Mouse (Mus musculus) neural tube, embryonic 12.5 days (tissue): ENCODE measurements at regions not wholly inside any gene's neighbourhood (a gene's known extent, or its start where the extent isn't known, plus 50 kb on each side); places are given as distances from the start of the nearest gene placed in this dataset.

Experiments
- ATAC-seq: fragments of 200-750 bp; cut with Nextera tagmentation; 2 replicates; pipeline ENCODE4 v1.8.0; 2017; ENCODE audit warnings: low read depth, mild to moderate bottlenecking, moderate TSS enrichment, moderate library complexity; ENCODE audit not compliant: low FRiP score
- H3K27ac ChIP-seq: fragments of 300-500 bp; sonication (generic); 2 replicates; pipeline ENCODE4 v1.5.1; 2016
- H3K27me3 ChIP-seq: fragments of 300-500 bp; sonication (generic); replicated peaks from 2 replicates; pipeline ENCODE4 v1.6.1; 2016; ENCODE audit warnings: mild to moderate bottlenecking
- H3K36me3 ChIP-seq: fragments of 300-500 bp; sonication (generic); 2 replicates; pipeline ENCODE4 v1.6.1; 2016; ENCODE audit warnings: mild to moderate bottlenecking
- H3K4me1 ChIP-seq: fragments of 300-500 bp; sonication (generic); 2 replicates; pipeline ENCODE4 v1.6.1; 2016
- H3K4me2 ChIP-seq: fragments of 300-500 bp; sonication (generic); replicated peaks from 2 replicates; pipeline ENCODE4 v1.6.1; 2016; ENCODE audit warnings: mild to moderate bottlenecking
- H3K4me3 ChIP-seq: fragments of 300-500 bp; sonication (generic); 2 replicates; pipeline ENCODE4 v1.5.1; 2016
- H3K9ac ChIP-seq: fragments of 300-500 bp; sonication (generic); 2 replicates; pipeline ENCODE4 v1.6.1; 2016; ENCODE audit warnings: mild to moderate bottlenecking
- H3K9me3 ChIP-seq: fragments of 300-500 bp; sonication (generic); 2 replicates; pipeline ENCODE4 v1.6.1; 2016; ENCODE audit warnings: mild to moderate bottlenecking
- WGBS: fragments of 180-500 bp; shearing (Covaris S2); methylation state at CpG from one replicate; pipeline ENCODE4 v1.1.7; 2016; 5-methylcytosine and 5-hydroxymethylcytosine counted together

- no peak overlapping the region for H3K9ac ChIP-seq
- H3K9me3 ChIP-seq = no peaks in the 10 kb centered on the region
- no peak overlapping the region for H3K4me3 ChIP-seq
- 86% methylated on average over 6 of the region's 6 CpGs for WGBS
- no peaks in the 10 kb centered on the region for H3K4me1 ChIP-seq
- ATAC-seq = no peak
- H3K36me3 ChIP-seq = no peaks in the 10 kb centered on the region
- H3K27ac ChIP-seq = no peak overlapping the region
- no peak overlapping the region for H3K4me2 ChIP-seq
- no peaks in the 10 kb centered on the region for H3K27me3 ChIP-seq
These were observed 311.7 kb downstream of the Tmem132b start for GRCm38 (mm10) chr5:125843259-125843658.

- no peak for ATAC-seq
- no peak overlapping the region for H3K27ac ChIP-seq
- 91% methylated on average over 7 of the region's 7 CpGs for WGBS
- no peaks in the 10 kb centered on the region for H3K36me3 ChIP-seq
- no peaks in the 10 kb centered on the region for H3K9me3 ChIP-seq
- H3K4me3 ChIP-seq = no peak overlapping the region
- H3K4me1 ChIP-seq = no peaks in the 10 kb centered on the region
- no peaks in the 10 kb centered on the region for H3K27me3 ChIP-seq
- H3K4me2 ChIP-seq = no peak overlapping the region
- H3K9ac ChIP-seq = no peak overlapping the region
These were observed 318.1 kb downstream of the Tmem132b start for GRCm38 (mm10) chr5:125849722-125850121.

- H3K4me1 ChIP-seq = no peaks in the 10 kb centered on the region
- H3K4me2 ChIP-seq = no peak overlapping the region
- no peaks in the 10 kb centered on the region for H3K27me3 ChIP-seq
- no peak overlapping the region for H3K9ac ChIP-seq
- H3K36me3 ChIP-seq = no peaks in the 10 kb centered on the region
- no peaks in the 10 kb centered on the region; the same call in 1 of the 2 replicates for H3K9me3 ChIP-seq
- ATAC-seq = no peak
- 86% methylated on average over 9 of the region's 9 CpGs for WGBS
- no peak overlapping the region for H3K4me3 ChIP-seq
- H3K27ac ChIP-seq = no peak overlapping the region
These were observed 344.7 kb downstream of the Tmem132b start for GRCm38 (mm10) chr5:125876296-125876695.

GRCm38 (mm10) chr5:125888840-125889239, 357.3 kb downstream of the Tmem132b start:
- no peaks in the 10 kb centered on the region for H3K36me3 ChIP-seq
- WGBS = 87% methylated on average over 2 of the region's 2 CpGs
- H3K4me2 ChIP-seq = no peak overlapping the region
- H3K27ac ChIP-seq = no peak overlapping the region
- no peaks in the 10 kb centered on the region for H3K9me3 ChIP-seq
- H3K4me1 ChIP-seq = no peaks in the 10 kb centered on the region
- H3K9ac ChIP-seq = no peak overlapping the region
- no peak for ATAC-seq
- no peak overlapping the region for H3K4me3 ChIP-seq
- no peaks in the 10 kb centered on the region for H3K27me3 ChIP-seq

- 93% methylated on average over 6 of the region's 6 CpGs for WGBS
- Histone ChIP-seq H3K9me3 (no peaks in the 10 kb centered on the region), H3K27ac (no peak overlapping the region), H3K36me3 (no peaks in the 10 kb centered on the region), H3K4me3 (no peak overlapping the region), H3K4me2 (no peak overlapping the region), H3K4me1 (no peaks in the 10 kb centered on the region), H3K9ac (no peak overlapping the region), H3K27me3 (no peaks in the 10 kb centered on the region)
- no peak for ATAC-seq
These were observed 362.3 kb downstream of the Tmem132b start for GRCm38 (mm10) chr5:125893864-125894263.

- H3K9me3 ChIP-seq = no peaks in the 10 kb centered on the region
- H3K27ac ChIP-seq = no peak overlapping the region
- 82% methylated on average over 4 of the region's 4 CpGs for WGBS
- no peaks in the 10 kb centered on the region for H3K4me1 ChIP-seq
- H3K4me2 ChIP-seq = no peak overlapping the region
- H3K4me3 ChIP-seq = no peak overlapping the region
- H3K9ac ChIP-seq = no peak overlapping the region
- no peaks in the 10 kb centered on the region for H3K27me3 ChIP-seq
- H3K36me3 ChIP-seq = no peaks in the 10 kb centered on the region
- no peak for ATAC-seq
These were observed 370.5 kb downstream of the Tmem132b start for GRCm38 (mm10) chr5:125902038-125902437.

GRCm38 (mm10) chr5:125904426-125904825, 372.9 kb downstream of the Tmem132b start:
- no peak overlapping the region for H3K4me3 ChIP-seq
- H3K9me3 ChIP-seq = no peaks in the 10 kb centered on the region
- no peaks in the 10 kb centered on the region for H3K36me3 ChIP-seq
- WGBS = 80% methylated on average over 5 of the region's 5 CpGs
- H3K27ac ChIP-seq = no peak overlapping the region
- no peak overlapping the region for H3K9ac ChIP-seq
- no peaks in the 10 kb centered on the region for H3K27me3 ChIP-seq
- H3K4me2 ChIP-seq = no peak overlapping the region
- no peak for ATAC-seq
- no peaks in the 10 kb centered on the region for H3K4me1 ChIP-seq

- Histone ChIP-seq H3K4me2 (no peak overlapping the region), H3K9ac (no peak overlapping the region), H3K27me3 (no peaks in the 10 kb centered on the region), H3K9me3 (no peaks in the 10 kb centered on the region), H3K4me3 (no peak overlapping the region), H3K27ac (no peak overlapping the region), H3K4me1 (no peaks in the 10 kb centered on the region), H3K36me3 (no peaks in the 10 kb centered on the region)
- WGBS = 92% methylated on average over 4 of the region's 4 CpGs
- ATAC-seq = no peak
These were observed 375.8 kb downstream of the Tmem132b start for GRCm38 (mm10) chr5:125907332-125907731.

- ATAC-seq = no peak
- Histone ChIP-seq H3K9ac (no peak overlapping the region), H3K4me2 (no peak overlapping the region), H3K36me3 (no peaks in the 10 kb centered on the region), H3K27ac (no peak overlapping the region), H3K9me3 (no peaks in the 10 kb centered on the region), H3K4me3 (no peak overlapping the region), H3K4me1 (no peaks in the 10 kb centered on the region), H3K27me3 (no peaks in the 10 kb centered on the region)
- 91% methylated on average over 5 of the region's 5 CpGs for WGBS
These were observed 376.3 kb downstream of the Tmem132b start for GRCm38 (mm10) chr5:125907909-125908308.

- H3K27me3 ChIP-seq = peaks cover 5% of the 10 kb centered on the region; the same call in 1 of the 2 replicates
- no peaks in the 10 kb centered on the region for H3K36me3 ChIP-seq
- 91% methylated on average over 4 of the region's 4 CpGs for WGBS
- no peak overlapping the region for H3K4me3 ChIP-seq
- ATAC-seq = no peak
- H3K9ac ChIP-seq = no peak overlapping the region
- H3K9me3 ChIP-seq = no peaks in the 10 kb centered on the region
- H3K4me2 ChIP-seq = no peak overlapping the region
- no peak overlapping the region for H3K27ac ChIP-seq
- H3K4me1 ChIP-seq = no peaks in the 10 kb centered on the region
These were observed 384.3 kb downstream of the Tmem132b start for GRCm38 (mm10) chr5:125915857-125916256.

- Histone ChIP-seq H3K9me3 (no peaks in the 10 kb centered on the region), H3K4me1 (peaks cover 1% of the 10 kb centered on the region; the same call in 1 of the 2 replicates), H3K36me3 (no peaks in the 10 kb centered on the region), H3K27me3 (peaks cover 18% of the 10 kb centered on the region; the same call in 1 of the 2 replicates), H3K9ac (no peak overlapping the region), H3K4me3 (no peak overlapping the region), H3K4me2 (no peak overlapping the region), H3K27ac (no peak overlapping the region)
- 33% methylated on average over 11 of the region's 11 CpGs for WGBS
- no peak for ATAC-seq
These were observed 389.4 kb downstream of the Tmem132b start for GRCm38 (mm10) chr5:125920965-125921364.

GRCm38 (mm10) chr5:125925856-125926497, 394.4 kb downstream of the Tmem132b start:
- Histone ChIP-seq H3K9me3 (no peaks in the 10 kb centered on the region), H3K9ac (no peak overlapping the region), H3K4me2 (no peak overlapping the region), H3K4me1 (peaks cover 5% of the 10 kb centered on the region; the same call in 1 of the 2 replicates), H3K36me3 (no peaks in the 10 kb centered on the region), H3K4me3 (no peak overlapping the region), H3K27ac (no peak overlapping the region), H3K27me3 (peaks cover 18% of the 10 kb centered on the region)
- 51% methylated on average over 7 of the region's 7 CpGs for WGBS
- no peak for ATAC-seq

GRCm38 (mm10) chr5:125931502-125931901, 399.9 kb downstream of the Tmem132b start:
- WGBS = 79% methylated on average over 4 of the region's 4 CpGs
- Histone ChIP-seq H3K9ac (no peak overlapping the region), H3K4me2 (no peak overlapping the region), H3K4me3 (no peak overlapping the region), H3K27ac (no peak overlapping the region), H3K9me3 (no peaks in the 10 kb centered on the region), H3K36me3 (no peaks in the 10 kb centered on the region), H3K27me3 (peaks cover under 1% of the 10 kb centered on the region), H3K4me1 (no peaks in the 10 kb centered on the region)
- ATAC-seq = no peak
